Mouse (Mus musculus) embryonic facial prominence, embryonic 14.5 days (tissue): Measurements from ENCODE around the gene Ldhal6b. TPM values are rescaled to one million over a fixed set of nuclear protein-coding genes. Genes with fewer than 3 reads are reported as not detected.

Source experiments
- ATAC-seq: fragments of 200-750 bp; cut with Nextera tagmentation; 2 replicates; pipeline ENCODE4 v1.8.0; 2017; ENCODE audit warnings: low read depth, moderate number of reproducible peaks, moderate TSS enrichment
- DNase-seq: peaks from one replicate; pipeline ENCODE4 v3.0.0-alpha.2; 2015; ENCODE audit warnings: low spot score
- H3K27ac ChIP-seq: fragments of 300-500 bp; sonication (generic); replicated peaks from 2 replicates; pipeline ENCODE4 v1.5.1; 2014; ENCODE audit warnings: low read depth, mild to moderate bottlenecking, low read length, moderate library complexity
- H3K27me3 ChIP-seq: fragments of 300-500 bp; sonication (generic); replicated peaks from 2 replicates; pipeline ENCODE4 v1.6.1; 2014; ENCODE audit warnings: low read length; ENCODE audit not compliant: control insufficient read depth, insufficient read depth
- H3K36me3 ChIP-seq: fragments of 300-500 bp; sonication (generic); 2 replicates; pipeline ENCODE4 v1.6.1; 2014; ENCODE audit warnings: low read length, mixed read lengths; ENCODE audit not compliant: control insufficient read depth, insufficient read depth
- H3K4me1 ChIP-seq: fragments of 300-500 bp; sonication (generic); 2 replicates; pipeline ENCODE4 v1.6.1; 2014; ENCODE audit warnings: antibody characterized with exemption, low read length; ENCODE audit not compliant: control insufficient read depth, insufficient read depth
- H3K4me2 ChIP-seq: fragments of 300-500 bp; sonication (generic); 2 replicates; pipeline ENCODE4 v1.6.1; 2014; ENCODE audit warnings: low read depth, mild to moderate bottlenecking, low read length, moderate library complexity, mixed read lengths
- H3K4me3 ChIP-seq: fragments of 300-500 bp; sonication (generic); 2 replicates; pipeline ENCODE4 v1.5.1; 2014; ENCODE audit warnings: low read depth, mild to moderate bottlenecking, low read length
- H3K9ac ChIP-seq: fragments of 300-500 bp; sonication (generic); 2 replicates; pipeline ENCODE4 v1.6.1; 2014; ENCODE audit warnings: low read depth, mild to moderate bottlenecking, low read length, moderate library complexity, mixed read lengths
- H3K9me3 ChIP-seq: fragments of 300-500 bp; sonication (generic); 2 replicates; pipeline ENCODE4 v1.6.1; 2016; ENCODE audit warnings: low read length; ENCODE audit not compliant: control insufficient read depth
- WGBS: fragments of 180-500 bp; shearing (Covaris S2); extraction: QIAGEN DNeasy Blood & Tissue Kit; methylation state at CpG from one replicate; pipeline ENCODE4 v1.1.7; 2014; 5-methylcytosine and 5-hydroxymethylcytosine counted together
- polyA plus RNA-seq: library from polyadenylated mRNA; unstranded; fragments of >200 nt; fragmentation: Nextera tagmentation; extraction: Ambion mirVana; gene quantifications from 2 replicates; pipeline ENCODE4 v1.2.1, GENCODE M21; 2014

Ldhal6b gene
- polyA plus RNA-seq, 1 experiment from 2014 or later = 0.15 TPM

DNA sequence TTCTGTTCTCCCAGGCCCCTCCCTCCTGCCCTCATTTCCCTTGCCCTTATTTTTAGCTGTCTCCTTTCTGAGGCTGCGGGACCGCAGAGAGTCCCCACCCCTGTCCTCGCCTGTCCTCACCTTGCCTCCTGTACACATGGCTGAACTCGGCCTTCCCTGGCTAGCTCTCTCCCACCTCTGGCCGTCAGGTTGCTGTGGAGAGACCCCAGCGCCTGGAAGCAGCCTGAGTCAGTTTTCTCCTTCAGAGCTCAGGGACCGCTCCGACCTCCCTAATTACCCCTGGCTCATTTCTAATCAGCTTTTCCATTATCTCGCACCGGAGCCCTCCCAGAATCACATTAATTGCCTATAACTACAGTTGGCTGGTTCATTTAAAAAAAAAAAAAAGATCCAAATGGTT lies 27.9 kb downstream of the Ldhal6b start:
- Histone ChIP-seq H3K4me2 (no peak overlapping the region), H3K27ac (no peak overlapping the region), H3K36me3 (no peaks in the 10 kb centered on the region), H3K4me3 (no peak overlapping the region), H3K4me1 (no peaks in the 10 kb centered on the region), H3K27me3 (no peaks in the 10 kb centered on the region), H3K9ac (no peak overlapping the region), H3K9me3 (no peaks in the 10 kb centered on the region)
- no peak for ATAC-seq
- WGBS = 60% methylated on average over 10 of the region's 10 CpGs
- no peak for DNase-seq

DNA sequence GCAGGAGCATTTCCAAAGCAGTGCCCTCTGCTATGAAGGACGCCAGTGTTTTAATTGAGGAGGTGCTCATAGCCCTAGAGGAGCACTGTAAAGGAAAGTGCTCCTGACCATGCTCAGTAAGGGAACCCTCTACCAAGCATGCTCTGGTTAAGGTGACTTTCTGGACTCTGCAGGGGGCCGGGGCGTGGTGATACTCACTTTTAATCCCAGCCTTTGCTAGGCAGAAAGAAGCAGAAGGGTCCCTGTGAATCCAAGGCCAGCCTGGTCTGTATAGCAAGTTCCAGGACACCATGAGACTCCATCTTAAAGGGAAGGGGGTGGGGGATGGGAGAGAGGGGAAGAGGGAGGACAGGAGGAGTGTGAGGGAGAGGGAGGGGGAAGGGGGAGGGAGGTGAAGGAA lies 30.2 kb downstream of the Ldhal6b start:
- DNase-seq (no peak), ATAC-seq (no peak)
- H3K27ac ChIP-seq = no peak overlapping the region
- H3K4me1 ChIP-seq = no peaks in the 10 kb centered on the region
- no peak overlapping the region for H3K9ac ChIP-seq
- H3K4me2 ChIP-seq = no peak overlapping the region
- 79% methylated on average over 3 of the region's 3 CpGs for WGBS
- H3K36me3 ChIP-seq = no peaks in the 10 kb centered on the region
- no peaks in the 10 kb centered on the region for H3K9me3 ChIP-seq
- no peaks in the 10 kb centered on the region for H3K27me3 ChIP-seq
- no peak overlapping the region for H3K4me3 ChIP-seq

DNA sequence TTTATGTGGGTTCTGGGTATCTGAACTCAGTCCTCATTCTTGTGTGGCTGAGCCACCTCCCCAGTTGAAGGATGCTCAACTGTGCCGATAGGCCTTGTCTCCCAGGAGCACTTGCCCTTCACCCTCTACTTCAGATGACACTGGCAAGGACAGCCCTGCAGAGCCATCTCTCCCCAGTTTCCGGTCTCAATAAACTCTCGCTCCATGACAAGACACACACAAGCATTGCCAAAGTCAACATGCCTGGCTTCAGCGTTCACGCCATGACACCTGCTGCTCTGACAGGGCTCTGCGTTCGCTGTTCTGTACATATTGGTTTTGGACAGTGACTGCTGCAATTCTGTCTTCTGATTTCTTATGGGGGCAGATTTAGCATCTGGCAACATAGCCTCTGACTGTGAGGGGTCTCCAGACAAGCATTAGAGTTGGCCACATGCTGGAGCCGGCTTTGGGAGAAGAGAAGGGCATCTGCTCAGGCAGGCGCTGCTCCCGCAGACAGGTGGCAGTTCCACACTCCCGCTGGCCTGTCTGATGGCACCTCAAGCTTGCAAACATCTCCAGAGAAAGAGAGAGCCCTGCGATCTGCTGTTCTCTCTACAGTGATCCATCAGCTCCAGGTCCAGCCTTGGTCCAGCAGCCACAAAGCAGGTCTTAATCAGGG lies 31.6 kb downstream of the Ldhal6b start:
- DNase-seq (no peak), ATAC-seq (no peak)
- Histone ChIP-seq H3K27ac (no peak overlapping the region), H3K36me3 (no peaks in the 10 kb centered on the region), H3K9me3 (no peaks in the 10 kb centered on the region), H3K9ac (no peak overlapping the region), H3K4me1 (no peaks in the 10 kb centered on the region), H3K4me3 (no peak overlapping the region), H3K4me2 (no peak overlapping the region), H3K27me3 (no peaks in the 10 kb centered on the region)
- 86% methylated on average over 12 of the region's 12 CpGs for WGBS

DNA sequence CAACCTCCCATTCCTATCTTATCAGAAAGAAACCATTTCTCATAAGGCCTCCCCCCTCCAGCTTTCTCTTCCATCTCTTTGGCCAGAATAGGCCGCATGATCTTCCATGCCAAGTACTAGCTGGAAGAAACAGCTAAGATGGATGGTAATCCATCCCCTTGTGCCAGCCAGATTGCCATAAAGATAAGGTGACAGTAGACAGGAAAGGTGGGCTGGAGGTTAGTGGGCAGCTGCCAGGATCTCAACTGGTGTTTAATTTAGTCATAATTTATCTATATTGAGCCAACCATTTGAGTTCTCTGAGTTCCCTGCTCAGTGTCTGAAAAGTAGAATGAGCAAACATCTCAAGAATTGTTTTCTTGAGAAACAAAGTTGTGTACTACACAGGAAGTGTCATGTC lies 32.9 kb downstream of the Ldhal6b start:
- Histone ChIP-seq H3K4me2 (no peak overlapping the region), H3K36me3 (no peaks in the 10 kb centered on the region), H3K9ac (no peak overlapping the region), H3K27ac (no peak overlapping the region), H3K9me3 (no peaks in the 10 kb centered on the region), H3K4me3 (no peak overlapping the region), H3K27me3 (no peaks in the 10 kb centered on the region), H3K4me1 (no peaks in the 10 kb centered on the region)
- DNase-seq (no peak), ATAC-seq (no peak)
- WGBS = 96% methylated on average over 1 of the region's 1 CpGs

DNA sequence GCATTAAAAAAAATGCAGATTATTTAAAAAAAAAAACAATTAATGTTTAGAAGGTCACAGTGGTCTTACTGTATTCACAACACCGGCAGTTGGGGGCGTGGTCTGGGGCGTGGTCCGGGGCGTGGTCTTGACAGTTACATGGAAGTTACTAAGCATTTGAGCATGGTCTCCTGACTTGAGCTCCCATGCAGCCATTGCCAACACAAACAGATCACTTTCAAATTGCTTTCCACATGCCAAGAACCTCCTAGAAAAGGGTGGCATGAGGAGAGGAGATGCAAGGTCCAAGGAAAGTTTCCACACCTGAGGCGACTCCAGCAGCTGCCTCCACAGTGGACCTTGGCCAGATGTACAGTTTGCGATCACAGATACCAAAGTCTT lies 40.6 kb downstream of the Ldhal6b start:
- no peak overlapping the region for H3K4me3 ChIP-seq
- no peaks in the 10 kb centered on the region for H3K36me3 ChIP-seq
- no peaks in the 10 kb centered on the region for H3K27me3 ChIP-seq
- peaks cover 6% of the 10 kb centered on the region; the same call in 1 of the 2 replicates for H3K4me1 ChIP-seq
- no peak overlapping the region for H3K9ac ChIP-seq
- 30% methylated on average over 7 of the region's 7 CpGs for WGBS
- DNase-seq = peak; percentile 58
- no peaks in the 10 kb centered on the region for H3K9me3 ChIP-seq
- no peak for ATAC-seq
- H3K27ac ChIP-seq = no peak overlapping the region
- peak overlapping the region; percentile 18; the same call in 1 of the 2 replicates for H3K4me2 ChIP-seq

DNA sequence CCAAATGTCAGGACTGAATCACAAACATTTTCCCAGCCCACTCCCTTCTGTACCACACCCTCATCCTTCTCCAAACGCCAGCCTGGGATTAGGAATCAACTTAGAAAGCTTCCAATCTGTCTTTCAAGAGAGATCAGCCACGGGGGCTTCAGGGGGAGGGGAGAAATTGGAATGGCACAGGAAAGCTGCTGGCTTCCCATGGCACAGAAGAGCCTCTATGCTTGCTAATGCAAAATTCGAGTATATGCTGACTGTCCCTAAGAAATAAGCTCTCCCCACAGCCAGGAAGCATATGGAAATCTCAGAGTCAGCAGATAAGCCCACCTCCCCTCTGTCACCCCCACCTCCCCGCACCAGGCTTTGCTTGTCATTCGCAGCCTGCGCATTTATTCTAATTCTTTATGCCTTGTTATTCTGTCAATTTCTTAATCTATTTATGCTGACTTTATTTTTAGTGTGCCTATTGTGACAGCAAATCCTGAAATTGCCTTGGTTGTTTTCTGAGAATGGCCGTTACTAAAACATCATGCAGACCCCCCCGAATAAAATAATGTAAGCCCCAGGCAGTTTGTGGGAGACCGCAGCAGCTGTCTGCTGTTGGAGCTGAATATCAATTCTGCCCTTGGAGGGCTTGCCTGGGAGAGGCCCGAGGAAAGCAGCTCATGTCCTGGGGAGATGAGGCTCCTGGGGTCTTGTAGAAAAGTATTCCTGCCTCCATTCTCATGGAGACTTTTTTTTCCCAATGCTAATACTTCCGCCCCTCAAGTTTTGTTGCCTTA lies 41.2 kb downstream of the Ldhal6b start:
- DNase-seq (peak; percentile 43), ATAC-seq (no peak)
- H3K4me2 ChIP-seq = peak overlapping the region; percentile 18; the same call in 1 of the 2 replicates
- no peak overlapping the region for H3K27ac ChIP-seq
- no peak overlapping the region for H3K4me3 ChIP-seq
- WGBS = 26% methylated on average over 11 of the region's 11 CpGs
- no peak overlapping the region for H3K9ac ChIP-seq
- H3K4me1 ChIP-seq = peaks cover 6% of the 10 kb centered on the region; the same call in 1 of the 2 replicates
- no peaks in the 10 kb centered on the region for H3K27me3 ChIP-seq
- no peaks in the 10 kb centered on the region for H3K9me3 ChIP-seq
- no peaks in the 10 kb centered on the region for H3K36me3 ChIP-seq

DNA sequence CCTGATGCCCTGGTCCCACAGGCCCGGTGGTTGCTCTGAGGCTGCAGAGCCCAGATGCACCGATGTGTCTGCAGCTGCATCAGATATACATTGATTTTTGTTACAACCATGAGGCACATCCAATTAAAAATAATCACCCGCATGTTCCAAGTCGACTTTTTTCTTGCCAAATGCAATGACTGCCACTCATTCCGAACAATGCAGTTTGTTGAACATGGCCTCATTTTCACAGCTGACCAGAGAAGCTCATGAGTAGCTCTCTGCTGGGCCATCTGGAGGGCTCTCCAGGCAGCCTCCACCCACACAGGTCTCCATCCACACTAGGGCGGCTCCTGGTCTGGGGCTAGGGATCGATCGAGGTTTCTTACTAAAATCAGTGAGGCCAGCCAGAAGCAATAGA lies 45.6 kb downstream of the Ldhal6b start:
- H3K9me3 ChIP-seq = no peaks in the 10 kb centered on the region
- DNase-seq = peak; percentile 14
- H3K4me2 ChIP-seq = no peak overlapping the region
- H3K4me1 ChIP-seq = peaks cover 6% of the 10 kb centered on the region; the same call in 1 of the 2 replicates
- no peaks in the 10 kb centered on the region for H3K36me3 ChIP-seq
- H3K27ac ChIP-seq = no peak overlapping the region
- 84% methylated on average over 8 of the region's 8 CpGs for WGBS
- no peak; the same call in 1 of the 2 replicates for ATAC-seq
- H3K4me3 ChIP-seq = no peak overlapping the region
- no peak overlapping the region for H3K9ac ChIP-seq
- H3K27me3 ChIP-seq = no peaks in the 10 kb centered on the region

DNA sequence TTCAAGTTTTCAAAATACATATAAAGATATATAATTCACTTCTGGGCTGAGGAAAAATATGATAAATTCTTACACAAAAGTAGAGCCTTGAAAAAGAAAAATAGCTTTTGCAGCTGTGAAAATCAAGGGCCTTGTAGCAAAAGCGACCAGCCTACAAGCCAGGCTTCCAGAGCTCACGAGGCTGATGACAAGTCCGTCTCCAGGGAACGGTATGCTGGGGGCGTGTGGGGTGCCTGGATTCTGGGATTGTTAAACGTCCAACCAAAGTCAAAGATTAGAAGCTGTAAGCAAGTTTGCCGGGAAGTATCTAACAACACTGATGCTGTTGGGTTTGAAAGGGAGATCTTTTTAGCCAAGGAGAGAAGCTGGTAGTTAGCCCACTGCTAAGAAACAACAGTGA lies 47.0 kb downstream of the Ldhal6b start:
- Histone ChIP-seq H3K4me1 (no peaks in the 10 kb centered on the region), H3K9me3 (no peaks in the 10 kb centered on the region), H3K4me3 (no peak overlapping the region), H3K27me3 (no peaks in the 10 kb centered on the region), H3K27ac (no peak overlapping the region), H3K9ac (no peak overlapping the region), H3K36me3 (no peaks in the 10 kb centered on the region), H3K4me2 (no peak overlapping the region)
- DNase-seq = no peak
- WGBS = 68% methylated on average over 7 of the region's 7 CpGs
- ATAC-seq = no peak

DNA sequence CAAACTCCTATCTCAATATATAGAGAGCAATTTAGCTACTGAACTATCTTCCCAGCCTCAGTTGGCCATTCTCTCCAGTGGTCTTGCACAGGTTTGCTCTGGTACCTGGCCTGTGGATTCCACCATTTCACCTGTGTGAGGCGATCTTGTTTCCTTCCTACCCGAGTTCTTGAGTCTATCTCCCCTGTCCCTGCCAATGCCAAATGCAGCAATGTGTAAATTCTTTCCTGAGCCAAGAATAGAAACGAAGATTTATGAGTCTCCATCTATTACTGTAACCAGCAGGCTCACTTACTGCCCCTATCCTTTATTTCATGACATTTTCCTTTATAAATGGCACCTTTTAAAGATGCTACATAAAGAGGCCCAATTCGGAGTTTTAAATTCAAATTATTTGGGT lies 47.5 kb downstream of the Ldhal6b start:
- H3K9me3 ChIP-seq = no peaks in the 10 kb centered on the region
- WGBS = 72% methylated on average over 4 of the region's 4 CpGs
- no peaks in the 10 kb centered on the region for H3K27me3 ChIP-seq
- no peak overlapping the region for H3K4me3 ChIP-seq
- ATAC-seq (no peak), DNase-seq (no peak)
- no peaks in the 10 kb centered on the region for H3K4me1 ChIP-seq
- no peaks in the 10 kb centered on the region for H3K36me3 ChIP-seq
- H3K9ac ChIP-seq = no peak overlapping the region
- H3K27ac ChIP-seq = no peak overlapping the region
- H3K4me2 ChIP-seq = no peak overlapping the region
